Mouse (Mus musculus) activated CD4-positive, CD25-positive, alpha-beta regulatory T cell, adult 9 weeks (primary cell): ENCODE data around the gene Rnf39. TPM values are rescaled to one million over a fixed set of nuclear protein-coding genes. Genes with fewer than 3 reads are reported as not detected.

Experiments used
- polyA plus RNA-seq: library from polyadenylated mRNA; unstranded; fragments of 100-300 nt; shearing (Covaris generic); gene quantifications from one replicate; pipeline ENCODE4 v1.2.1, GENCODE M21; 2017

Gene Rnf39
- 0.21 TPM for polyA plus RNA-seq

DNA sequence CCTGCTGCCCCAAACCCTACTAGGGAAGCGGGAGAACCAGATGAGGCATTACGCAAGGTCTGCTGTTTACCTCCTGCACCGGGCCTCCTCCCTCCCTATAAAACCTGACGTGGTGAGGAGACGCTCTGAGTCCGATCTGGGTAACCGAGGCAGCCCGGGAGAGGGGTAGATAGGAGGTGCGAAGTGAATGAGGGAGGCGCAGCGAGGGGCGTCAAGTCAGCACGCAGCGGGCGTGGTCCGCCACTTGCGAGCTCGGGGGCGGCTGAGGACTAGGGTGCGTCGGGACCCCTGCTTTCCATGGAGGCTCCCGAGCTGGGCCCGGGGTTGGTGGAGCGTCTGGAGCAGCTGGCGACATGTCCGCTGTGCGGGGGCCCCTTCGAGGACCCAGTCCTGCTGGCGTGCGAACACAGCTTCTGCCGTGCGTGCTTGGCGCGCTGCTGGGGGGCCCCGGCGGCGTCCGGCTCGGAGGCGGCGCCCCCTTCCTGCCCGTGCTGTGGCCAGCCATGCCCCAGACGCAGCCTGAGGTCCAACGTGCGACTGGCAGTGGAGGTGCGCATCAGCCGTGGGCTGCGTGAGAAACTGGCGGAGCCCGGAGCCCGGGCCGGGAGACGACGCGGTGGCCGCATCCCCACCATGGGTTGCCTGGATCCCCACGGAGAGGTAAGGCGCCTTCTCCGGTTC is at the start of gene Rnf39:
Rnf39 (plus strand) TSS at position 128 of the 681 bp plus-strand sequence.

DNA sequence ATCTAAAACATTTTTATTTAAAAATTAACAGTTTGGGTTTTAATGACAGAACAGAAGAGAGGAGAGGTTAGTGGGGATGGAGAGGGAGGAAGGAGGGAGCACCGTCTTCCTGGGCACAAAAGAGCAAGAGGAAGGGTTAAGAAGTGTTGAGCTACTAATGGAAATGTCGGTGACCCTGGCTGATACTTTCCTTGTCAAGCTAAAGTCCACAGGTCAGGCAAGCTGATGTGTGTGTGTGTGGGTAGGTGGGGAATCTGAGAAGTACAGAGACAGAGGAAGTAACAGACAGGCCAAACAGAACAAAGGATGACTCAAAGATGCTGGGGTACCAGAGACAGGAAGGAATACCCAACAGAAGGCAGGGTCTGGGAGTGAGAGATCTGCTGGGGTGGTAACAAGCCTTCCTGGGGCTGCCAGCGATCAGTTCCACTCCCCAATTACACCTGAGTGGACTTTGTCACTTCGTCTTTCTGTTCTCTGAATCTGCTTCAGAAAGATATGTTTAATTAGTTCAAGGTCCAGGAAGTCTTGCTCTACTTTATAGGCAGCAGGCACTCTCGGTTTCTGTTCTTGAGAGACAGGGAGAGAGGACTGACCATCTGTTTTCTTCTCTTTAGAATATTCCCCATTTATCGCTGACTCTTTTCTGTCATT is 45.0 kb upstream of the Rnf39 start, which contains the start of gene Trim31:
Trim31 (plus strand) TSS at position 567 of the 654 bp plus-strand sequence.

DNA sequence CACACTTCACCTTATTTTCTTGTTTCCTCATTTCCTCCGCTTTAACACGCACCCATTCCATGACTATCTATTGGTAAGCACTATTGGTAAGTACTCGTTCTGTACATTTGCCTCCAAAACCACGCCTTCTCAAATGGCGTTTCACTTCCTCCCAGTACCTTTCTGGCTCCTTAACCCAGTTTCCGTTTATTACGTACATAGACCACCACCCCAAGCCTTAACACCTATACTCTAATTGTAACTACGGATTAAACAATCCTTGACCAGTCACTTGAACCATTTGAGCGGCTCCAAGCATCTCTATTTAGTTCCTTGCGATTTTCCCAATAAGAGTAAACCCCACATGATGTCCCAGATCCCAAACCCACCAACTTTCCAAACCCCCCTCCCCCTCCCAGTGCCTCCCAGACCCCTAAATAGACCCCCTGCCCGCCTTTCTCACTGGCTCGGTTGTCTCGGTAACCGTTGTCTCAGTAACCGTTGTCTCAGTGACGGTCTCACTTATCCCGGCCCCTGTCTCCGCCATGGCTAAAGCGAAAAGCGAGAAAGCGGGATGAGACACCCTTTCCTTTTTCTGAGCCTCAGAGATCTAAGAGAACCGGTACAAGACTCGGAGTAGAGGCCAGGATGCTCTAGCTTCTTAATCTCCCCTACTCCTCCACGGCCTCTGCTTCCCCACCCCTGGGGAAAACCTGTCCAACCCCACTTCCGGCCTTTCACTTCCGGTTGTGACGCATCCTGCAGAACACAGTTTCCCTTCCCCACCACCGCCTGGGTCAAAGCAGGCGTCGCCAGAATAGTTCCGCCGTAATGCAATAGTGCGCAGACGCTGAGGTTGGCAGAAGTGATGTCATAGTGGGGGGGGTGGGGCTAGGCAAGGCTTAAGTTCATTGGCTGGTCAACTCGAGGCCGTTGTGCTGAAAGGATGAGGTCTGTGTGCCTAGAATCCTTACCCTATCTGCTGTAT is 8.5 kb downstream of the Rnf39 start, which contains the start of gene Ppp1r11:
Ppp1r11 (minus strand) TSS at position 761 of the 967 bp plus-strand sequence.

DNA sequence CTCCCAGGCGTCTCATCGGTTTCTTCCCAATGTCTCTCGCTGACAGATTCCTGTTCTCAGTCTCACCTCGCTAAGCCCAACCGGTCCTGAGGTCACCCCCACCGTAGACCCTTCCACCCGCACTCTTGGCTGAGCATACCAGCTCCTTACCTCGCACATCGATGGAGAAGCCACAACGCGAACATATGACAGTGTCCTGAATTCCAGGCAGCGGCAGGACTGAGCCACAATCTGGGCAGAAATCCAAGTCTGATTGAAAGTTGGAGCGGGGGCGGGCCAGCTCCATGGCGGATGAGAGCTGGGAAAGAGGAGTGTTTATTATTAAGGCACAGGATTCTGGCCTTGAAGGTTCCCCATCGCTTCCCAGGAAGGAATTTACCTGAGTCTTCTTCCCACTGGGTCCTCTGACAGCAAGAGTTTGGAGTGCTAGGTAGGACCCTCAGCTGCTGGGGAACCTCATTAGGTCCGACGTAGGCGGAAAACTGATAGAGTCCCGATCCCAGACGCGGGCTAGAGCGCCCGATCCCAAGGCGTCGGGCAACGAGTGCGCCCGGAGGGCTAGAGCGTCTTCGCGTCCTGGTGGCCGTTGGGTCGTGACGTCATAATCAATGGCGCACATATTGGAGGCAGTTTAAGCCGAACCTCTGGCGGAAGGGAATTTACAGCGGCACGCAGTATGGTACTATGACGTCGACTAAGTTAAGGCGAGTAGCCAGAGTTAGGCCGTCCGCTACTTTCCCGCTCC is 15.5 kb downstream of the Rnf39 start, which contains the start of the genes Znrd1 and Znrd1as:
Znrd1 (minus strand) TSS at position 561 of the 745 bp plus-strand sequence.
Znrd1as (plus strand) TSS at position 594 of the 745 bp plus-strand sequence.

DNA sequence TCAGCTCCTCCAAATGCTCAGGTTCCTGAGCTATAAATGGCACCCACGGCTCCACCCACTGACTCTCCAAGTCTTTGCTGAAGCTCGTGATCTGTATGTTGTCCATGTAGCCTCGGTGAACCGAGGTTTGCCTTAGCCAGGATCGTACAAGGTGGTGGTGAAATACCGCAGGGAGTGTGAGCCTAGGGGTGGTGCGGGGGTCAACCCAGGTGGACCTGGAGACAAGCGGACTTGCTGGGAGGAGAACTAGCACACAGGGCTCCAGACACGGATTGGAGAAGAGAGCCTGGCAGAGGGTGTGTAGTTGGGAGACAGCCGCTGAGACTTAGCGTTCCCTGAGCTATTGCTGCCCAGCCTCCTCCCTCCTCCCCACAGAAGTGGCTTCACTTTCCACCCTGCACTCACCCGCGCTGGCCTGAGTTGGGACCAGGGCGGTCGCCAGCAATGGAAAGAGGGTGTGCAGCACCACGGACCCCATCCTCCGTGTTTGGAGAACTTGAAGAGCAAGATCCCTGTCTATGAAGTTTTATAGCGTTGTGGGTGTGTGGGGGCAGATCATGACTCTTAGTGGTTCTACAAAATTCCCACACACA is 38.6 kb downstream of the Rnf39 start, which contains the start of gene 2410137M14Rik:
2410137M14Rik (minus strand) TSS at position 17 of the 593 bp plus-strand sequence.

DNA sequence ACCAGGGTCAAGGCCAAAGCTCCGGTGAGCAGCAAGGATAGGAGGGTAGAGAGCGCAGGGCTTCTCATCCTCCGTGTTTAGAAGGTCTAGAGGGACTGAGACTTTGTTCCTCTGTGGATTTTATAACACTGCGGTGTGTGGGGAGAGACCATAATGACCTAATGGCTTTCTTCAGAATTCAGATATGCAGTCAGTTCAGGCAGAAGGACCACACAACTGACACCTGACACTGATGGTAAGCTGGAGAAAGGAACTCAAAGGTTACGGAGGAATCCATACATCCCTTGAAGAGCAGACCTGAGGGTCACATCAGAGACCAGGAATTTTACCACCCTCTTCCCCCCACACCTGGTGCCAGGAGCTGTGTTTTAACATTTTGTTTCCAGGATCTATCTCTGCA is 46.7 kb downstream of the Rnf39 start, which contains the start of gene H2-M5:
H2-M5 (minus strand) TSS at position 101 of the 400 bp plus-strand sequence.

Other genes with a start within 250 kb of the Rnf39 start
- not detected for gene H2-M10.5, start 170.0 kb upstream of the Rnf39 start, polyA plus RNA-seq
- not detected for gene H2-M10.6, start 130.7 kb upstream of the Rnf39 start, polyA plus RNA-seq
- gene Trim26, start 105.8 kb upstream of the Rnf39 start, polyA plus RNA-seq = 170 TPM
- 0.35 TPM for gene Trim15, start 75.7 kb upstream of the Rnf39 start, polyA plus RNA-seq
- gene Trim10, start 73.3 kb upstream of the Rnf39 start, polyA plus RNA-seq = 1.0 TPM
- not detected for gene Trim40, start 52.8 kb upstream of the Rnf39 start, polyA plus RNA-seq
- not detected for gene Trim31, start 44.8 kb upstream of the Rnf39 start, polyA plus RNA-seq
- gene Ppp1r11, start 8.8 kb downstream of the Rnf39 start, polyA plus RNA-seq = 186 TPM
- gene Znrd1, start 15.6 kb downstream of the Rnf39 start, polyA plus RNA-seq = 98.8 TPM
- 6.1 TPM for gene Znrd1as, start 15.7 kb downstream of the Rnf39 start, polyA plus RNA-seq
- not detected for gene 2410137M14Rik, start 38.3 kb downstream of the Rnf39 start, polyA plus RNA-seq
- gene H2-M5, start 46.6 kb downstream of the Rnf39 start, polyA plus RNA-seq = not detected
- gene Zfp57, start 58.2 kb downstream of the Rnf39 start, polyA plus RNA-seq = not detected
- gene Mog, start 80.5 kb downstream of the Rnf39 start, polyA plus RNA-seq = not detected
- 12.2 TPM for gene Gabbr1, start 103.0 kb downstream of the Rnf39 start, polyA plus RNA-seq
- not detected for gene Olfr90, start 145.6 kb downstream of the Rnf39 start, polyA plus RNA-seq
- 0.07 TPM for gene Olfr91, start 155.4 kb downstream of the Rnf39 start, polyA plus RNA-seq
- gene Olfr92, start 177.2 kb downstream of the Rnf39 start, polyA plus RNA-seq = not detected
- gene Olfr93, start 218.6 kb downstream of the Rnf39 start, polyA plus RNA-seq = not detected